Mouse (Mus musculus) midbrain, postnatal 0 days (tissue): Measurements from ENCODE around the gene Atp7b. TPM values are rescaled to one million over a fixed set of nuclear protein-coding genes. Genes with fewer than 3 reads are reported as not detected.

Source experiments
- ATAC-seq: fragments of 200-750 bp; cut with Nextera tagmentation; 2 replicates; pipeline ENCODE4 v1.8.0; 2017; ENCODE audit warnings: moderate number of reproducible peaks, mild to moderate bottlenecking, moderate TSS enrichment, moderate library complexity; ENCODE audit not compliant: low FRiP score
- DNase-seq: peaks from one replicate; pipeline ENCODE4 v3.0.0-alpha.2; 2015; ENCODE audit warnings: low spot score
- H3K27ac ChIP-seq: fragments of 300-500 bp; sonication (generic); 2 replicates; pipeline ENCODE4 v1.5.1; 2014; ENCODE audit warnings: low read depth, mild to moderate bottlenecking, low read length, mixed read lengths
- H3K27me3 ChIP-seq: fragments of 300-500 bp; sonication (generic); 2 replicates; pipeline ENCODE4 v1.6.1; 2014; ENCODE audit warnings: low read length, control low read depth, mixed read lengths; ENCODE audit not compliant: insufficient read depth
- H3K36me3 ChIP-seq: fragments of 300-500 bp; sonication (generic); 2 replicates; pipeline ENCODE4 v1.6.1; 2014; ENCODE audit warnings: low read length, control low read depth, mixed read lengths; ENCODE audit not compliant: insufficient read depth
- H3K4me1 ChIP-seq: fragments of 300-500 bp; sonication (generic); 2 replicates; pipeline ENCODE4 v1.6.1; 2014; ENCODE audit warnings: mild to moderate bottlenecking, control low read depth, antibody characterized with exemption, low read length, mixed read lengths; ENCODE audit not compliant: insufficient read depth
- H3K4me2 ChIP-seq: fragments of 300-500 bp; sonication (generic); 2 replicates; pipeline ENCODE4 v1.6.1; 2014; ENCODE audit warnings: low read depth, mild to moderate bottlenecking, low read length, mixed read lengths; ENCODE audit not compliant: poor library complexity, severe bottlenecking
- H3K4me3 ChIP-seq: fragments of 300-500 bp; sonication (generic); 2 replicates; pipeline ENCODE4 v1.5.1; 2014; ENCODE audit warnings: low read depth, mild to moderate bottlenecking, low read length, moderate library complexity
- H3K9ac ChIP-seq: fragments of 300-500 bp; sonication (generic); replicated peaks from 2 replicates; pipeline ENCODE4 v1.6.1; 2014; ENCODE audit warnings: mild to moderate bottlenecking, low read length, moderate library complexity, mixed read lengths; ENCODE audit not compliant: poor library complexity, severe bottlenecking
- H3K9me3 ChIP-seq: fragments of 300-500 bp; sonication (generic); 2 replicates; pipeline ENCODE4 v1.6.1; 2016; ENCODE audit warnings: low read length, control low read depth
- CTCF ChIP-seq: IDR thresholded peaks from 2 replicates; pipeline ENCODE4 v1.5.1; 2016; ENCODE audit warnings: antibody characterized with exemption, mild to moderate bottlenecking
- WGBS: fragments of 180-500 bp; shearing (Covaris S2); extraction: QIAGEN DNeasy Blood & Tissue Kit; methylation state at CpG from one replicate; pipeline ENCODE4 v1.1.7; 2014; 5-methylcytosine and 5-hydroxymethylcytosine counted together
- polyA plus RNA-seq: library from polyadenylated mRNA; unstranded; fragments of >200 nt; fragmentation: Nextera tagmentation; extraction: Ambion mirVana; gene quantifications from 2 replicates; pipeline ENCODE4 v1.2.1, GENCODE M21; 2015
- total RNA-seq: library from RNA; depleted of rRNA; stranded (reverse); fragments of >200 nt; gene quantifications from 2 replicates; pipeline ENCODE4 v1.2.3, GENCODE M21; 2014

The Atp7b gene
- total and polyA plus RNA-seq, 2 experiments from 2014 or later: 1.6 to 5.4 TPM

GRCm38 (mm10) chr8:22047699-22048464 lies 12.2 kb downstream of the Atp7b start:
- Histone ChIP-seq H3K4me2 (no peak overlapping the region), H3K9ac (no peak overlapping the region), H3K4me3 (no peak overlapping the region), H3K4me1 (no peaks in the 10 kb centered on the region), H3K9me3 (no peaks in the 10 kb centered on the region), H3K27me3 (no peaks in the 10 kb centered on the region), H3K27ac (no peak overlapping the region), H3K36me3 (no peaks in the 10 kb centered on the region)
- DNase-seq (peak; percentile 71), ATAC-seq (no peak)
- peak; percentile 62 for TF ChIP-seq CTCF
- WGBS: 72% methylated on average over 2 of the region's 2 CpGs

- DNase-seq (no peak), ATAC-seq (no peak)
- H3K9ac ChIP-seq: no peak overlapping the region
- no peak overlapping the region for H3K4me2 ChIP-seq
- WGBS: 72% methylated on average over 12 of the region's 12 CpGs
- no peak overlapping the region for H3K4me3 ChIP-seq
- TF ChIP-seq CTCF: no peak
- H3K27ac ChIP-seq: no peak overlapping the region
- H3K27me3 ChIP-seq: no peaks in the 10 kb centered on the region
- H3K4me1 ChIP-seq: peaks cover 4% of the 10 kb centered on the region; the same call in 1 of the 2 replicates
- H3K9me3 ChIP-seq: no peaks in the 10 kb centered on the region
- H3K36me3 ChIP-seq: no peaks in the 10 kb centered on the region
Measured at GRCm38 (mm10) chr8:22043706-22044105, 16.4 kb downstream of the Atp7b start.

DNA sequence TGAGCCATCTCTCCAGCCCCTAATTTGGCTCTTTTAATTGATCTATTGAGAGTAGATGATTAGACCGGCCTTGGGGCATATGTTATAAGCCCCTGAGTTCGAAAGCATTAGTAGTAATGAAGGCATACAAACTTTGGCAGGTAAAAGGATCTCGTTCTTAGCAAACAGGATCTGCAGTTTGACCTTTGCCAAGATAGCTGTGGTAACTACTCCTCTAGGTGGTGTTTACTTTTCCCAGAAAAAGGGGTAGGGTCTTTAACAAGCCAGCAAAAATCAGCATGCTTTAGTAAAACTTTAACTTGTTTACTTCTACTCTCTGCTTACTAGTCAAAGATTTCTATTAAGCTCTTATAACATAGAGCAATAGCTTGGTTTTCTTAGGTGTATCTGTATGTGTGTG lies 17.6 kb downstream of the Atp7b start:
- peaks cover 4% of the 10 kb centered on the region; the same call in 1 of the 2 replicates for H3K4me1 ChIP-seq
- WGBS: 86% methylated on average over 3 of the region's 3 CpGs
- no peak for TF ChIP-seq CTCF

GRCm38 (mm10) chr8:22040153-22040509 lies 20.0 kb downstream of the Atp7b start:
- Histone ChIP-seq H3K4me2 (no peak overlapping the region), H3K9me3 (no peaks in the 10 kb centered on the region), H3K9ac (no peak overlapping the region), H3K27me3 (no peaks in the 10 kb centered on the region), H3K4me1 (peaks cover 4% of the 10 kb centered on the region; the same call in 1 of the 2 replicates), H3K27ac (no peak overlapping the region), H3K36me3 (no peaks in the 10 kb centered on the region), H3K4me3 (no peak overlapping the region)
- WGBS: 27% methylated on average over 6 of the region's 6 CpGs
- no peak for ATAC-seq
- DNase-seq: peak; percentile 19
- no peak for TF ChIP-seq CTCF

More for the DNA sequence above, 17.6 kb downstream of the Atp7b start:
- Histone ChIP-seq H3K36me3 (no peaks in the 10 kb centered on the region), H3K4me2 (no peak overlapping the region), H3K27ac (no peak overlapping the region), H3K27me3 (no peaks in the 10 kb centered on the region), H3K4me3 (no peak overlapping the region), H3K9ac (no peak overlapping the region), H3K9me3 (no peaks in the 10 kb centered on the region)
- no peak for ATAC-seq
- no peak for DNase-seq

DNA sequence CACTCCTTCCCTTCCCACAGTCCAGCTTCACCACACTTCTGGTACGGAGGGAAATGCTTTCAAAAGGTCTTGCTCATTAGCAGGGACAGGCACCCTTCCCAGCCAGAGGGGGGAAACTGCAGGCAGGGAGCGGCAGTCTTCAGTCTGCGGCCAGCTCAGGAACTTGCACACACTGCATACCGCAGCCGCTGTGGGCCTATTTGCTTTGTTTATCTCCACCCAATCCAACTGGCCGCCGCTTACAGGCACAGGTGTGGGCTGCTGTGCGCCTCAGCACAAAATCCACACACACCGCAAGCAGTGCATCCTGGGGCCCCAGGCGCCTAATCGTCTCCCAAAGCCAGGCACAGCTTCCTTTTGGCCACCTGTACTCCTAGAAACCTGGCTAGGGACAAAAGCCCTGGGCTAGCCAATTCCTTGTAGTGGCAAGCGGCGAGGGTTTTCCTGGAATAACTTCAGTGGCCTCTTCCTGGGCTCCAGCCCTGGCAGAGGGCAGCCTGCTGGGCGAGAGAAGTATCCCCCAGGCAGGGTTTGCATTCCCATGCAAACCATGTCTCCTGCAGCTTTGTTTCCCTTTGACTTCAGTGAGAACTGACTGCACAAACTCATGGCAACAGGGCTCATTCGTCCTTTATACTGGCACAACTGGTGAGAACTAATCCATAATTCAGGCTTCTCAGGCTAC lies 20.5 kb downstream of the Atp7b start:
- DNase-seq (peak; percentile 35), ATAC-seq (peak; percentile 49; the same call in 1 of the 2 replicates)
- 12% methylated on average over 15 of the region's 15 CpGs for WGBS
- H3K4me2 ChIP-seq: peak overlapping the region; percentile 28
- no peak overlapping the region for H3K4me3 ChIP-seq
- peaks cover 4% of the 10 kb centered on the region; the same call in 1 of the 2 replicates for H3K4me1 ChIP-seq
- 0 out of 2 replicates have a peak overlapping the region, but pooled peaks have one; percentile 26 for H3K9ac ChIP-seq
- no peaks in the 10 kb centered on the region for H3K36me3 ChIP-seq
- TF ChIP-seq CTCF: no peak; the same call in 1 of the 2 replicates
- no peaks in the 10 kb centered on the region for H3K9me3 ChIP-seq
- H3K27ac ChIP-seq: 0 out of 2 replicates have a peak overlapping the region, but pooled peaks have one; percentile 26
- no peaks in the 10 kb centered on the region for H3K27me3 ChIP-seq

DNA sequence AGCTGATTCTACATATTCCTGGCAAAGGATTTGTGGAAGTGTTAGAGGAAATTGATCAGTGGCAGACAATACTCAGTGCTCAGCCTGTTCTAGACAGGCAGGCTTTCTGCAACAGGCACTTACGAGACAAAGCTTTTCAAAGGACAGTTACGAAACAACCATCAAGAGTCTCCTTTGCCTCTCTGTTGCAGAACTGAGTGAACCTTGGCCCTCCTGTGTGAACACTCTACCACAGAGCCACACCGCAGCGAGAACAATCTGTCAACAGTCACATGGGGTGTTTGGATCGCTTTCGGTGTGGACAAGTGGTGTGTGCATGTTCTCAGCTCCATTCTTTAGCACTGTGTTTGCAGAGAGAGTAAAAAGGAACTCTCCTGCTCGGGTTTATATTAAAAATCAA lies 23.1 kb downstream of the Atp7b start:
- Histone ChIP-seq H3K4me1 (peaks cover 4% of the 10 kb centered on the region; the same call in 1 of the 2 replicates), H3K27me3 (no peaks in the 10 kb centered on the region), H3K9me3 (no peaks in the 10 kb centered on the region), H3K36me3 (no peaks in the 10 kb centered on the region), H3K27ac (no peak overlapping the region), H3K9ac (no peak overlapping the region), H3K4me3 (no peak overlapping the region), H3K4me2 (no peak overlapping the region)
- no peak for DNase-seq
- 81% methylated on average over 7 of the region's 7 CpGs for WGBS
- no peak for ATAC-seq
- no peak for TF ChIP-seq CTCF
